Mouse (Mus musculus): ENCODE data around the gene Aff3. TPM values are rescaled to one million over a fixed set of nuclear protein-coding genes. Genes with fewer than 3 reads are reported as not detected.

Gene Aff3
- polyA plus RNA-seq, 1 experiment from 2014 or later = 0.67 TPM

DNA sequence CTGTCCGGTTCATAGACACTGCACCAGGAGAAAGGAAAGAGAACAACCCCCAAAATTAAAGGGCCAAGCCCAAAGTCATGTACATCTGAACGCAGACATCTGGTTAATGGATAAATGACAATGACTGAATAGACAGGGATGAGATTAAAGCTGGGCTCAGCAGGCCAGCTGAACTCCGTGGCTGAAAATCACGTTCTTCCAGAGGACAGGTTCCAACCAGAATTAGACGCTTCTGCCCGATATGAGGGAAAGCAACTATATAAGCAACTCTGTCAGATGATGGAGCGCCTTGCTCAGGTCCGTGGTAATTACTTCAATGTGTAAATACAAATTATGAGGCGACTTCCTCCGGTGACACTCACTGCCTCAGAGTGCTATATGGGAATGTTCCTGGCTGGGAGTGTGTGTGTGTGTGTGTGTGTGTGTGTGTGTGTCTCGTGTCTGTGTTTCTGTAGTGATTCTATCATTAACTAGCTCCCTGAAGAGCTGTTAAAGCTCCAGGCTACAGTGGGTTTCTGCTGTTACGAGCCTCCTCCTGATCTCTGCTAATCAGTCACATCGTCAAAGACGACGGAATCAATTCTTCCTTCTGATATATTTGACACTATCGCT, 127.7 kb downstream of the Aff3 start:
- 74% methylated on average over 16 of the region's 16 CpGs for WGBS (ENCODE audit: insufficient replicate concordance)
- ATAC-seq (ENCODE audit: insufficient read depth) = no peak
- Histone ChIP-seq H3K4me1 (replicated peaks) (no peaks in the 10 kb centered on the region), H3K36me3 (replicated peaks) (no peaks in the 10 kb centered on the region), H3K27me3 (no peaks in the 10 kb centered on the region), H3K4me2 (no peak overlapping the region), H3K9me3 (replicated peaks) (no peaks in the 10 kb centered on the region), H3K9ac (no peak overlapping the region), H3K4me3 (replicated peaks) (no peak overlapping the region), H3K27ac (replicated peaks) (no peak overlapping the region)

DNA sequence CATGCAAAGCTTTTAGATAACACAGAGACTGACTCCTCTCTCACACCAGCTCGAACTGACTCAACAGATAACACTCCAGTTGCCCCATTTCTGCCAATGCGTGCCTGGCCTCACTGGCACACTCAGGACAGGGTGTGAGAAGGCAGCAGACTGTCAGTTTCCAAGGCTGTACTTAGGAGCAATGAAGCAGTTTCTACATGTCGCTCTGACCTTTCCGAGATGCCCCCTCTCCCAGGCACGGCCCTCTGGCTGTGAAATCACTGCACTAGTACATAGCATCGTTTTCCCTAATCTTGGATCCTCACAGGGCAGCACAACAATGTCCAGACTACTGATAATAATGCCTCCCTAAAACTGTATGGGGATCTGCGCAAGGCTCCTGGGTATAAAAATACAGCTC, 132.2 kb downstream of the Aff3 start:
- H3K4me1 ChIP-seq (replicated peaks) = no peaks in the 10 kb centered on the region
- H3K4me2 ChIP-seq = no peak overlapping the region
- H3K27ac ChIP-seq (replicated peaks) = no peak overlapping the region
- 56% methylated on average over 7 of the region's 7 CpGs for WGBS (ENCODE audit: insufficient replicate concordance)
- ATAC-seq (ENCODE audit: insufficient read depth) = no peak
- H3K4me3 ChIP-seq (replicated peaks) = no peak overlapping the region
- H3K27me3 ChIP-seq = no peaks in the 10 kb centered on the region
- no peaks in the 10 kb centered on the region for H3K36me3 ChIP-seq (replicated peaks)
- no peaks in the 10 kb centered on the region for H3K9me3 ChIP-seq (replicated peaks)
- H3K9ac ChIP-seq = no peak overlapping the region

DNA sequence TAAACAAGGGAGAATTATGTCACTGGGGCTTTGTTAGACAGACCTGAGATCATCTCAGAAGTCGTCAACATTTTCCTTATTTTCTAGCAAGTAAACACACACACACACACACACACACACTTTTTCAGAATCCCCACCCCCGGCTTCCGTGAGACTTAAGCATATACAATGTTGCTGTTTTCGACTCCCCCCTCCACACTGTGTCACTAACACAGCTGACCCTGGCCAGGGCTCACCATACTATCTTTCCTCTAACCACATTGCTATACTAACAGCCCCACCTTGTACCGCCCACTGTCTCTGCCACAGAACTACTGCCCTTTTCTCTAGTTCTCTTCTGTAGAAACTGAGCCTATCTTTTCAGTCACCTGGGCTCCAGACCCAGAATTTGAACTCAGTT, 136.1 kb downstream of the Aff3 start:
- H3K27me3 ChIP-seq = no peaks in the 10 kb centered on the region
- H3K27ac ChIP-seq (replicated peaks) = no peak overlapping the region
- no peaks in the 10 kb centered on the region for H3K9me3 ChIP-seq (replicated peaks)
- no peak overlapping the region for H3K4me3 ChIP-seq (replicated peaks)
- H3K36me3 ChIP-seq (replicated peaks) = no peaks in the 10 kb centered on the region
- no peak for ATAC-seq (ENCODE audit: insufficient read depth)
- H3K4me1 ChIP-seq (replicated peaks) = no peaks in the 10 kb centered on the region
- WGBS (ENCODE audit: insufficient replicate concordance) = 66% methylated on average over 5 of the region's 5 CpGs
- H3K9ac ChIP-seq = no peak overlapping the region
- H3K4me2 ChIP-seq = no peak overlapping the region

DNA sequence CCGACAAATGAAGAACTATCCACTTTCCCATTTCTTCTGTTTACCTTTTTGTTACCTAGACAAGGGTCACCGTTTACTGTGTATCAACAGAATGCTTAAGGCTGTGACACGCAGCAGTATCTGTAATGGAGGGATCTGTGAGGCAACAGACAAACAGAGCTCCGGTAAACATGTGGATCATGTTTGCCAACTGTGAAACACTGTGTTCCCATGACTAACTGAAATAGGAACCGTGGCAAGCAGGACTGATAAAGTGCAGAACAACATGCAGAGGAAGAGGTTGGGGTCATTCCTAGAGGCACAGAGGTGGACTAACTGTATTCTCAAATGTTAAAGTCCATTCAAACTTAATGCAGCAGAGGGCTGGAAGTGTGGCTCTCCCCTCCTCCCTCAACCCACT, 138.2 kb downstream of the Aff3 start:
- Histone ChIP-seq H3K36me3 (replicated peaks) (no peaks in the 10 kb centered on the region), H3K27ac (replicated peaks) (no peak overlapping the region), H3K4me2 (no peak overlapping the region), H3K9ac (no peak overlapping the region), H3K27me3 (no peaks in the 10 kb centered on the region), H3K4me3 (replicated peaks) (no peak overlapping the region), H3K4me1 (replicated peaks) (no peaks in the 10 kb centered on the region), H3K9me3 (replicated peaks) (no peaks in the 10 kb centered on the region)
- peak; percentile 52 for ATAC-seq (ENCODE audit: insufficient read depth)
- WGBS (ENCODE audit: insufficient replicate concordance) = 61% methylated on average over 5 of the region's 5 CpGs

DNA sequence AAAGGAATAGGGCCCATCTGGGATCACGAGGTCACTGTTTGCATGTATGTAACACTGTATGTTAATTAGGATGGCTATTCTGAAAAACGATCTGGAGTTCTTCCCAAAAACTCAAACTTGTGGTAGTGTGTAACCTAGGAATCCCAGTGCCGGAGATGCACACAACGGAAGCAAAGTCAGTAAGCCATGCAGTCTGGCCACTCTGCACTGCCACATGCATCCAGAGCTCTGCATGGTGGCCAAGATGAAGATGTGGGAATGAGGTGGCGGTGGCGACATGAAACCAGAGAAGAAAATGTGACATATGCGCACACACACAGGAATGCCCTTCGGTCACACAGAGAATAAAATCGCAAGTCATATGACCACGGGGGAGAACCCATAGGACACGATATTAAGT, 143.1 kb downstream of the Aff3 start:
- WGBS (ENCODE audit: insufficient replicate concordance) = 70% methylated on average over 11 of the region's 11 CpGs

DNA sequence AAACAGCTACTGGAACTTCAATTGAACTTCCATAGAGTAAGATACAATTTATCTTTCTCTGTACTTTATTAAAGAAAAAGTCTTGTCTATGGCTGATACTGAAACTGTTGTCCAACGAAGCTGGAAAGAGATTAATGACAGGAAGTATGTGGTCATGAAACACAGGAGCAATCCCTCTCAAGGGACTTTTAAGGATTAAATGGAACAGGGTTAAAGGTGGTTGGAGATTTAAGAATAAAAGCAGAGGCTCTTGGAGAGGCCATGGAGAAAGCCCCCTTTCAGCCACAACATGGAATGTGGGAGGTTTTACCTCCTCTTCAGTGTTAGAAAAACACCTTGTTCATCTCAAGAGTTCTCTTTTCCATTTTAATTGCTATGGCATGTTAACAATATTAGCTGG, 148.5 kb downstream of the Aff3 start:
- no peak overlapping the region for H3K4me2 ChIP-seq
- H3K27me3 ChIP-seq = no peaks in the 10 kb centered on the region
- ATAC-seq (ENCODE audit: insufficient read depth) = no peak
- no peak overlapping the region for H3K9ac ChIP-seq
- no peak overlapping the region for H3K27ac ChIP-seq (replicated peaks)
- no peak overlapping the region for H3K4me3 ChIP-seq (replicated peaks)
- peaks cover 3% of the 10 kb centered on the region; the same call in 1 of the 2 replicates for H3K4me1 ChIP-seq (replicated peaks)
- WGBS (ENCODE audit: insufficient replicate concordance) = 7% methylated on average over 1 of the region's 1 CpGs
- no peaks in the 10 kb centered on the region for H3K36me3 ChIP-seq (replicated peaks)
- no peaks in the 10 kb centered on the region for H3K9me3 ChIP-seq (replicated peaks)

More for the DNA sequence above, 143.1 kb downstream of the Aff3 start:
- Histone ChIP-seq H3K4me1 (replicated peaks) (no peaks in the 10 kb centered on the region), H3K36me3 (replicated peaks) (no peaks in the 10 kb centered on the region), H3K9ac (no peak overlapping the region), H3K4me3 (replicated peaks) (no peak overlapping the region), H3K27ac (replicated peaks) (no peak overlapping the region), H3K4me2 (no peak overlapping the region), H3K27me3 (no peaks in the 10 kb centered on the region), H3K9me3 (replicated peaks) (no peaks in the 10 kb centered on the region)
- no peak for ATAC-seq (ENCODE audit: insufficient read depth)

DNA sequence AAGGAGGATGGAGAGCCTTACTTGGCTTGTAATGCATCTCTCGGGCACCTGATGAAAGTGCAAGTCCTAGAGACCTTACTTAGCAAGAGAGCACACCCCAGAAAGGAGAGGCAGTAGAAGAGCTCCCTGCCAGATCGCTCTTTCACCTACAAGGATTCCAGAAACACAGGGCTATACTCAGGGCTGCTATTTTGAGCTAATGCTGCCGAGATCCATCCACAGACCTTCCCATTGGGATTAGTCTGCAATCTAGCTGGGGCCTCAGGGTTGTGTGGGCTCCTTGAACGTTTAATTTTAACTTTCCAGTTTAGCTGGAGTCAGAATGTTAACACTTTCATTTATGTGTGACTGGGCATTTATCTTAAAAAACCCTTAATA, 150.1 kb downstream of the Aff3 start:
- H3K9ac ChIP-seq = no peak overlapping the region
- ATAC-seq (ENCODE audit: insufficient read depth) = no peak
- no peak overlapping the region for H3K4me3 ChIP-seq (replicated peaks)
- no peaks in the 10 kb centered on the region for H3K9me3 ChIP-seq (replicated peaks)
- no peak overlapping the region for H3K4me2 ChIP-seq
- no peaks in the 10 kb centered on the region for H3K36me3 ChIP-seq (replicated peaks)
- no peak overlapping the region for H3K27ac ChIP-seq (replicated peaks)
- H3K27me3 ChIP-seq = no peaks in the 10 kb centered on the region
- peaks cover 3% of the 10 kb centered on the region; the same call in 1 of the 2 replicates for H3K4me1 ChIP-seq (replicated peaks)
- 63% methylated on average over 4 of the region's 4 CpGs for WGBS (ENCODE audit: insufficient replicate concordance)

DNA sequence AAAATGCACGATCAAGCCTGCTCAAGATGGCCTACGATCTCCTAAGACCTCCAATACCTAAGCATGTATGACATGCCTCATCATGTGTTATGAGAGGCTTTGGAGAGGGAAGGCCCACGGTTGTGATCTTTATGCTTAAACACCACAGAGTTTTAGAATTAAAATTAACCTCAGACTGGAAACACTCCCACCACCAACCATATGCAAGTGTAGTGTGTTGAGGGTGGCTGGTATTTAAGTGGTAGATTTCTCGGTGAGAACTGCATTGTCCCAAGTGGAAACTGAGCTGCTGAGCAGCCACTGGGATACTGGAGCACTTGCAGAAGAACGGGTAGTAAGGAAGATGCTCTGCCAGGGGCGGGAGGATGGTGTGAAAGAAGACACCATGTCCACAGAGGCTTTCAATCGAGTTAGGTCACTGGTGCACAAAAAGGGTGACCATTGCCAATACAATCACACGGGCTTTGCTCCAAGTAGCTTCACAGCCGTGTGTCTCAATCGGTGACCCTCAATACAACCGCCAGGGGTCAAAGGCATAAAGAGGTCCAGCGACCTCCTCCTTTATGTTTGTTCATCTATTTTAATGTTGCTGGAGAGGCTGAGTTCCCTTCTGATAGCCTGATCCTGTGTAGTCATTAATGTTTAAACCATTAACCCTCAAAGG, 150.7 kb downstream of the Aff3 start:
- no peaks in the 10 kb centered on the region for H3K36me3 ChIP-seq (replicated peaks)
- H3K27ac ChIP-seq (replicated peaks) = no peak overlapping the region
- no peaks in the 10 kb centered on the region for H3K9me3 ChIP-seq (replicated peaks)
- 70% methylated on average over 12 of the region's 12 CpGs for WGBS (ENCODE audit: insufficient replicate concordance)
- H3K4me1 ChIP-seq (replicated peaks) = peaks cover 3% of the 10 kb centered on the region; the same call in 1 of the 2 replicates
- no peak overlapping the region for H3K4me2 ChIP-seq
- no peak overlapping the region for H3K9ac ChIP-seq
- no peak overlapping the region for H3K4me3 ChIP-seq (replicated peaks)
- no peaks in the 10 kb centered on the region for H3K27me3 ChIP-seq
- no peak for ATAC-seq (ENCODE audit: insufficient read depth)

DNA sequence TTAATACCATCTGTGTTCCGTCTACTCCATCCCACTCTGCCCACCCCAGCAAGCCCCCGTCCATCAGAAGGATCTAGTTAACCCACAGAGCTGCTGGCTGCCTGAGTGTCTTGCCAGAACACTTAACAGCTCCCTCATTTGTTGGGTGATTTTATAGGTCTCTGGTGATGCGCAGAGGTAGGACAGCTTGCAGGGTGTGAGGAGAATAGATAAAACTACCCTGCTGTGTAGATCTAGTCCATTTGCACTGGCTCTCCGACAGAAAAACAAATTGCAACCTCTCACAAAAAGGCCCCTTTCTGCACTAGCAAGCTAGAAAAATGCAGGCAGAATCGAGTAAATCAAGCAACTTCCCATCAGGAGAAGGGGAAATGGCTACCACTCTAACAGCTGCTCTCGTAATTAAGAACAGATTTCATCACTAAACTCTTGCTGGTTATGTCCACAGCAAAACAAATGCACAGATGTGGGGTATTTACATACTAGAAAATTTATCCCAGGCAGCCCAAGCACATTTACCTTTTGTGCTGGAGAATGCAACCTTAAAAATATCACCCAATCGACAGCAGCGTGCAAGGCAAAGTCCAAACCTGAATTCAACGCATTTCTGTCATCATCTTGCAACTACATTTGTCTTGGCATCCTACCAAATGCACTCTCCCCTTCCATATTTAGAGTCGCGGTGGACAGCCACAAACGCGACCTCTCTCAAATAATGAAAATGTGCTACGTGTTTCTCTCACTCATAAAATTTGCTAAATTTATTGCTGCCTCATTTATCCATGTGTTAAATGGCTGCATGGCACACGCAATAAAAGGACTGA, 152.3 kb downstream of the Aff3 start:
- H3K36me3 ChIP-seq (replicated peaks) = no peaks in the 10 kb centered on the region
- peaks cover 8% of the 10 kb centered on the region for H3K4me1 ChIP-seq (replicated peaks)
- H3K9me3 ChIP-seq (replicated peaks) = no peaks in the 10 kb centered on the region
- no peaks in the 10 kb centered on the region for H3K27me3 ChIP-seq
- no peak overlapping the region for H3K4me3 ChIP-seq (replicated peaks)
- no peak overlapping the region for H3K4me2 ChIP-seq
- no peak overlapping the region for H3K9ac ChIP-seq
- ATAC-seq (ENCODE audit: insufficient read depth) = no peak
- H3K27ac ChIP-seq (replicated peaks) = no peak overlapping the region
- 61% methylated on average over 15 of the region's 15 CpGs for WGBS (ENCODE audit: insufficient replicate concordance)

DNA sequence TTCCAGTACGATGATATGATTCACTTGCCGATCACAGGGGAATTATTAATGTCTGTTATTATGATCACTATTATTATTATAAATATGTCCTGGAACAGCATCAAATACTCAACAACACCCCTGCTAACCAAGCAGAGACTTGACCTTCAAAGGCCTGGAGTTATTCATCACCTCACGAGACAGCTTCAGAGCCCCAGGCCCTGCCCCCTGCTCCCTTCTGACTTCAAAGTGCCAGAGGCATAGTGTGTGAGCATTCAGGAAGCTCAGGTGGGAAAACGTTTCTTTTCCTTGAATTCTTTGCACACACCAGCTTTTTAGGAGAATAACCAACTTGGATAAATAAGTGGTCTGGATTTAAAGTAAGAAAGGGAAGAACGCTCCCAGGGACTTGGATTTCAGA, 153.7 kb downstream of the Aff3 start:
- Histone ChIP-seq H3K9me3 (replicated peaks) (no peaks in the 10 kb centered on the region), H3K27me3 (no peaks in the 10 kb centered on the region), H3K4me1 (replicated peaks) (peaks cover 9% of the 10 kb centered on the region), H3K36me3 (replicated peaks) (no peaks in the 10 kb centered on the region), H3K4me2 (no peak overlapping the region), H3K9ac (no peak overlapping the region), H3K4me3 (replicated peaks) (no peak overlapping the region), H3K27ac (replicated peaks) (no peak overlapping the region)
- ATAC-seq (ENCODE audit: insufficient read depth) = no peak
- WGBS (ENCODE audit: insufficient replicate concordance) = 62% methylated on average over 5 of the region's 5 CpGs

DNA sequence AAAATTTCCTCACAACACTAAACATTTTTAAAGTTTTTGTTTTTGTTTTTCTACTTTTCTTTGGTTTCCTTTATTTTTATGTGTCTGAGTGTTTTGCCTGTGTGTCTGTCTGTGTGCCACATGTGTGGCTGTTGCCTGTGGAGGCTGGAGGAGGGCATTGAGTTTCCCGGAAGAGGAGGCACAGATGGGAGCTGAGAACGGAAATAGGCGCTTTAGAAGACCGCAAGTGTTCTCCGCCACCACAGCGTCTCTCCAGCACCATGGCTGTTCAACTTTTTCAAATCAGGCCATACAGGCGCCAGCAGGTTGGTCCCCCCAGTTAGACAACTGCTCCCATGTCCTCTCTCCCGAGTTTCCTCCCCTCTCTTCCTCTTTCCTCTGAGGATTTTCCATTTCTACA, 155.5 kb downstream of the Aff3 start:
- no peak for ATAC-seq (ENCODE audit: insufficient read depth)
- Histone ChIP-seq H3K27ac (replicated peaks) (no peak overlapping the region), H3K4me2 (no peak overlapping the region), H3K4me1 (replicated peaks) (peaks cover 9% of the 10 kb centered on the region), H3K27me3 (no peaks in the 10 kb centered on the region), H3K4me3 (replicated peaks) (no peak overlapping the region), H3K36me3 (replicated peaks) (no peaks in the 10 kb centered on the region), H3K9me3 (replicated peaks) (no peaks in the 10 kb centered on the region), H3K9ac (no peak overlapping the region)
- WGBS (ENCODE audit: insufficient replicate concordance) = 57% methylated on average over 8 of the region's 8 CpGs

Data from liver, embryonic 15.5 days (tissue).